Mouse (Mus musculus) ES-Bruce4 (cell line): ENCODE data around the gene Btbd2. TPM values are rescaled to one million over a fixed set of nuclear protein-coding genes. Genes with fewer than 3 reads are reported as not detected.

Source experiments
- H3K27ac ChIP-seq: 2 replicates; pipeline ENCODE4 v1.5.1; 2012; ENCODE audit warnings: low read length, inconsistent platforms; ENCODE audit not compliant: insufficient read depth
- H3K27me3 ChIP-seq: 2 replicates; pipeline ENCODE4 v1.6.1; 2012; ENCODE audit warnings: mild to moderate bottlenecking, low read length, inconsistent platforms; ENCODE audit not compliant: control insufficient read depth, poor library complexity, insufficient read depth, severe bottlenecking
- H3K36me3 ChIP-seq: 2 replicates; pipeline ENCODE4 v1.6.1; 2012; ENCODE audit warnings: inconsistent platforms, mild to moderate bottlenecking, low read length, moderate library complexity; ENCODE audit not compliant: control insufficient read depth, poor library complexity, insufficient read depth, severe bottlenecking
- H3K4me1 ChIP-seq: one replicate; pipeline ENCODE4 v1.8.1; 2011; ENCODE audit warnings: low read length; ENCODE audit not compliant: control insufficient read depth, insufficient read depth
- H3K4me3 ChIP-seq: 2 replicates; pipeline ENCODE4 v1.5.1; 2011; ENCODE audit warnings: low read depth, mild to moderate bottlenecking, low read length
- H3K9ac ChIP-seq: 2 replicates; pipeline ENCODE4 v1.6.1; 2012; ENCODE audit warnings: low read depth, mild to moderate bottlenecking, inconsistent platforms; ENCODE audit not compliant: poor library complexity, severe bottlenecking
- H3K9me3 ChIP-seq: replicated peaks from 2 replicates; pipeline ENCODE4 v1.6.1; 2012; ENCODE audit warnings: mild to moderate bottlenecking, low read length, inconsistent platforms; ENCODE audit not compliant: control insufficient read depth, poor library complexity, insufficient read depth, severe bottlenecking
- CTCF ChIP-seq: IDR thresholded peaks from one replicate; pipeline ENCODE4 v1.8.1; 2011; ENCODE audit warnings: low read depth, low read length
- EP300 ChIP-seq: IDR thresholded peaks from 2 replicates; pipeline ENCODE4 v1.6.1; 2011; ENCODE audit warnings: low read depth, low read length; ENCODE audit not compliant: insufficient read depth
- POLR2A ChIP-seq: IDR thresholded peaks from one replicate; pipeline ENCODE4 v1.8.1; 2011; ENCODE audit warnings: low read length; ENCODE audit not compliant: insufficient read depth
- polyA plus RNA-seq: library from polyadenylated mRNA; stranded (reverse); fragments of >200 nt; gene quantifications from 2 replicates; pipeline ENCODE4 v1.2.4, GENCODE M21; 2011; ENCODE audit warnings: low read depth; ENCODE audit not compliant: missing spikeins, insufficient read depth, insufficient read length

Btbd2 gene
- polyA plus RNA-seq, 1 experiment, result 47.1 TPM

DNA sequence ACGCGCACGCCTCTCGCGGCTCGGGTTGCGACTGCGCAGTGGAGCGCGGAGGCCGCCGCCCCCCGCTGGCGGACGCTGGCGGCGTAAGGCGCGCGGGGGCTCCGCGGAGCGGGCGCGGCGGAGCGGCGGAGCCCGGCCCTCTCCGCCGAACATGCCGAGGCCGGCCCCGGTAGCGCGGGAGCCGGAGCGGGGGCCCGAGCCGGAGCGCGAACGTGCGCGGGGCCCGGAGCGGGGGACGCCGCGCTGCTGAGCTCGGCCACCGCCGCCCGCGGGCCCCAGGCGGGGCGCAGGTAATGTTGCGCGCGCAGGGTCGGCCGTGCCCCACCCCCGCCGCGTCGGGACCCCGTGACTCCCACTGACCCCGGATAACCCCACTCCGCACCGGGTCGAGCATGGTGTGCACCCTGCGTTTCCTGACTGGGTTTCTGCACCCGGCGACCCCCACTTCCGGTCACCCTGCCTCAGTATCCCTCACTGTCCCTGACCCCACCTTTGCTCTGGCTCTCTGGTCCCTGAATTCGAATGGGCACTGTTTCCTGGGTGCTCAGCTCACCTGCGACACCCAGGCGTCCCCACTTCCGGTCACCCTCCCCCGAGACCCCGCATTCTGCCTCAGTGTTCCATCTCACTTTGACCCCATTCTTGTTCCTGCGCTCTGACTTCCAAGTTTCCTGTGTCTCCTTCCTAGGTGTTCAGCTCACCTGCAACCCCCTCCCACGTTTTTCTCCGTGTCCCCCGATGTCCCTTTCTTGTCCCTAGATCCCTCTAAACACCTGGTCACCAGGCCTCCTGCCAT is 34.0 kb downstream of the Btbd2 start, which contains the start of gene Csnk1g2:
Gene Csnk1g2, plus strand, starts transcription at position 178 of the 796 bp plus-strand sequence.
- no peaks in the 10 kb centered on the region for H3K9me3 ChIP-seq
- peak within 1 kb of the TSS; percentile 80 for H3K9ac ChIP-seq
- H3K4me1 ChIP-seq, result no peaks in the 10 kb centered on the region
- H3K27ac ChIP-seq, result peak within 1 kb of the TSS; percentile 70
- no peaks in the 10 kb centered on the region for H3K27me3 ChIP-seq
- TF ChIP-seq CTCF (no peak), POLR2A (no peak), EP300 (no peak)
- H3K36me3 ChIP-seq, result no peaks in the 10 kb centered on the region
- H3K4me3 ChIP-seq, result peak within 1 kb of the TSS; percentile 89

DNA sequence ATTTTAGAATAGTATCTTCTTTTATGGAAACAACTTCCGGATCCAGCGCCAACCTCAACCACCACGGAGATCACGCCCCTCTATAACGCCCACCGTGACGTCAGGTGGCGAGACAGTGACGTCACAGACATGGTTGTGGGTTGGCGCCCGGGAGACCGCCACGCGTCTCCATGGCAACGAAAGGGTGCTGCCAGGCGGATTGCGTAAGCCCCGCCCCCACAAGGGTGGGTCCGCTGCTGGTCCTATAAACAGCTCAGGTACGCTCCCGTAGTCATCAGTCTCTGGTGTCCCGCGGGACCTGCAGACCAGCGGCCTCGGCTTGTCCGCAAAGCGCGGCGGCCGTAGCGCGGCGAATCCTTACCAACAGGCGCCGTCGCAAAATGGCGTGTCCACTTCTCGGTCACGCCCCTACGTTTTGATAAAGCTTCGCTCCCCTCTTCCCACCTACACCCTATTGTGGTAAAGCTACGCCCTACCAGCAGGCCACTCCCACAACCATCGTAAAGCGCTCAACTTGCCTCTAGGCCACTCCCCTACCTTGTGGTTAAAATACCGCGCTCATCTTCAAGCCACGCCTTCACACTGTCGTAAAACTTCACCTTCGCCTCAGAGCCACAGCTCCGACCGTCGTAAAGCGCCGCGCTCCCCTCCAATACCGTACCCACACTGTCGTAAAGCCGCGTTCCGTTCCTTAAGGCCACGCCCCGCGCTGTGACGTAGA is 34.8 kb downstream of the Btbd2 start:
- no peaks in the 10 kb centered on the region for H3K4me1 ChIP-seq
- no peaks in the 10 kb centered on the region for H3K36me3 ChIP-seq
- H3K4me3 ChIP-seq, result peak overlapping the region; percentile 49
- TF ChIP-seq POLR2A (peak; percentile 59), CTCF (no peak), EP300 (peak; percentile 42; the same call in 1 of the 2 replicates)
- no peaks in the 10 kb centered on the region for H3K27me3 ChIP-seq
- H3K27ac ChIP-seq, result peak overlapping the region; percentile 42
- peak overlapping the region; percentile 80 for H3K9ac ChIP-seq
- H3K9me3 ChIP-seq, result no peaks in the 10 kb centered on the region

DNA sequence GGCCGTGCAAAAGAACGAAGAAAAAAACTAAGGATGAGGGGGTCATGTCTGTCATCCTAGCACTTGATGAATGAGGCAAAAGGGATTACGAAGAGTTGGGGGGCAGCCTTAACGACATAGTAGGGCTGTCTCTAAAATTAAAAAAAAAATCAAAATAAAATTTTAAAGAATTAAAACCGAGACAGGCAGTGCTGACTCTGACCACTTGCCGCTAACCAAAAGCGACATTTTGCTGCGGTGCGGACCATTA is 35.3 kb downstream of the Btbd2 start:
- Histone ChIP-seq H3K27me3 (no peaks in the 10 kb centered on the region), H3K4me1 (no peaks in the 10 kb centered on the region), H3K4me3 (peak overlapping the region; percentile 49), H3K9me3 (no peaks in the 10 kb centered on the region), H3K27ac (peak overlapping the region; percentile 42; the same call in 1 of the 2 replicates), H3K9ac (peak overlapping the region; percentile 69), H3K36me3 (no peaks in the 10 kb centered on the region)
- TF ChIP-seq POLR2A, result no peak
- no peak for TF ChIP-seq CTCF
- TF ChIP-seq EP300, result no peak

DNA sequence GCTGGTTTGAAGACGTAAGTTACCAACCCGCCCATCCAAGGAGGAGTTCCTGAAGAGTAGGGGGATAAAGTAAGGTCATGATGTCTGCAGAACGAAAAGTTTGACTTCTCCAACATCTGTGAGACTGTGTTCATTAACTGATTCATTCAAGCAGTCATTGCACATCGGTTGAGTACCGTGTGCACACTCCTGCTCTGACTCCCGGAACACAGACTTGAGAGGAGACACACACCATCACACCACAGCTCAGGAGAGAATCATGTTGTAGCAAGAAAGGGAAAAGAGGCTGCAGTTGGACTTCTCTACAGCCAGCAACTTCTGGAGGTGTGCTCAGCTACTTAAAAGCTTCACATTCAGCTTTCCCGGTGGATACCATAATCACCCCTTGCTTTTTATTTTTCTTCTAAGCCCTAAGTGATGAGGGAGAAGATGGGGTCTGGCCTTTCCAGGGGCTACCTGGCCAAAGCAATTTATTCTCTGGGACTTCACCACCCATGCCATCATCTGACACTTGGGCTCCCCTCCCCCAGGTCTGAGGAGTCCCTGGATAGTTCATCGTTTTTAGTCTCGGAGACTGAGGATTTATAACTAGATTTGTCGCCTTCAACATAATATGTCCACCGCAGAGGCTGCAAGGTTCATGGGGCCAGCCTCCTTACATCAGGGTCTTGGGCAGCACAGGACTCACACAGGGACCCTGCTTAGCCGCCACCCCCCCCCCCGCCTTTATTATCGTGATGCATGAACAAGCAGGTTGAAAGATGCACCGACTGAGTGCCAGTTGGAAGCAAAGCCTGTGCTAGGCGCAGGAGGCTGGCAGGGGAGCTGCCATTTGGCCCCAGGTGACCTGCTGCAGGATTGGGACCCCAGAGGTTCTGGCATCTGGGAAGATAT is 35.8 kb downstream of the Btbd2 start:
- no peak for TF ChIP-seq EP300
- TF ChIP-seq POLR2A, result no peak
- no peak for TF ChIP-seq CTCF
- H3K36me3 ChIP-seq, result no peaks in the 10 kb centered on the region
- H3K9me3 ChIP-seq, result no peaks in the 10 kb centered on the region
- H3K27me3 ChIP-seq, result no peaks in the 10 kb centered on the region
- H3K9ac ChIP-seq, result peak overlapping the region; percentile 69
- H3K4me1 ChIP-seq, result no peaks in the 10 kb centered on the region
- peak overlapping the region; percentile 42; the same call in 1 of the 2 replicates for H3K27ac ChIP-seq
- H3K4me3 ChIP-seq, result peak overlapping the region; percentile 49

DNA sequence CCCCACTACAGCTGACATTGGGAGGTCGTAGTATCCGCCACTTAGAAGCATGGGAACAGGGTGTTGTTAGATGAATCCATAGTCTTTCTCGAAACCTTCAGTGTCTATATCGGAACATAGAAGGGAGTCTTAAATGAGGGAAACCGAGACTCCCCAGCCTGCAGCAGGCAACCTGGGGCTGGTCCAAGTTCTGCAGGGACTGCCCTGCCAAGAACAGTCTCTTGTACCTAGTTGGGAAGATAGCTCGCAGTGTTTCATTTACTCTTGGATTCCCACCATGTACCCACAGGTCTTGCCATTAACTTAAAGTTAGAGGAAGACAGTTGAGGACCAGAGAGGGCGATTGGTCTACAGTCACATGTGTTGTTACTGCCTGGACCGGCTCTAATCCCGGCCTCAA is 36.5 kb downstream of the Btbd2 start:
- peak overlapping the region; percentile 13; the same call in 1 of the 2 replicates for H3K27ac ChIP-seq
- no peaks in the 10 kb centered on the region for H3K27me3 ChIP-seq
- H3K9ac ChIP-seq, result no peak overlapping the region
- H3K4me3 ChIP-seq, result peak overlapping the region; percentile 34
- no peaks in the 10 kb centered on the region for H3K9me3 ChIP-seq
- H3K4me1 ChIP-seq, result no peaks in the 10 kb centered on the region
- TF ChIP-seq EP300 (no peak), CTCF (no peak), POLR2A (no peak)
- H3K36me3 ChIP-seq, result 0 out of 2 replicates have a peak, but pooled peaks cover 3% of the 10 kb centered on the region
